Mouse (Mus musculus): ENCODE results near the gene Strn4. TPM values are rescaled to one million over a fixed set of nuclear protein-coding genes. Genes with fewer than 3 reads are reported as not detected.

The Strn4 gene
- total RNA-seq, 2 experiments from 2014 or later: 75.0 to 76.9 TPM

- no peak for ATAC-seq (replicated peaks; ENCODE audit: low FRiP score, poor library complexity, severe bottlenecking)
These were observed 56.8 kb downstream of the Strn4 start for GRCm38 (mm10) chr7:16872478-16872877.

- no peak for ATAC-seq (replicated peaks; ENCODE audit: low FRiP score, poor library complexity, severe bottlenecking)
These were observed 57.7 kb downstream of the Strn4 start for GRCm38 (mm10) chr7:16873392-16873791.

- peak; percentile 63 for ATAC-seq (replicated peaks; ENCODE audit: low FRiP score, poor library complexity, severe bottlenecking)
These were observed 58.5 kb downstream of the Strn4 start for GRCm38 (mm10) chr7:16874190-16874589.

GRCm38 (mm10) chr7:16874756-16875309 is 59.1 kb downstream of the Strn4 start:
- peak; percentile 95 for ATAC-seq (replicated peaks; ENCODE audit: low FRiP score, poor library complexity, severe bottlenecking)

GRCm38 (mm10) chr7:16875310-16875325 is 59.4 kb downstream of the Strn4 start, which contains the start of gene Dact3:
Gene Dact3 (plus strand): TSS chr7:16875317.
- no peak for ATAC-seq (replicated peaks; ENCODE audit: low FRiP score, poor library complexity, severe bottlenecking)

- no peak for ATAC-seq (replicated peaks; ENCODE audit: low FRiP score, poor library complexity, severe bottlenecking)
These were observed 59.6 kb downstream of the Strn4 start for GRCm38 (mm10) chr7:16875326-16875725.

GRCm38 (mm10) chr7:16876006-16876405 is 60.3 kb downstream of the Strn4 start:
- no peak for ATAC-seq (replicated peaks; ENCODE audit: low FRiP score, poor library complexity, severe bottlenecking)

- ATAC-seq (replicated peaks; ENCODE audit: low FRiP score, poor library complexity, severe bottlenecking): no peak
These were observed 60.9 kb downstream of the Strn4 start for GRCm38 (mm10) chr7:16876608-16877007.

GRCm38 (mm10) chr7:16877717-16878116 is 62.0 kb downstream of the Strn4 start:
- ATAC-seq (replicated peaks; ENCODE audit: low FRiP score, poor library complexity, severe bottlenecking): no peak

GRCm38 (mm10) chr7:16879796-16880547 is 64.3 kb downstream of the Strn4 start:
- ATAC-seq (replicated peaks; ENCODE audit: low FRiP score, poor library complexity, severe bottlenecking): no peak

GRCm38 (mm10) chr7:16880615-16881014 is 64.9 kb downstream of the Strn4 start:
- ATAC-seq (replicated peaks; ENCODE audit: low FRiP score, poor library complexity, severe bottlenecking): no peak

- no peak for ATAC-seq (replicated peaks; ENCODE audit: low FRiP score, poor library complexity, severe bottlenecking)
These were observed 67.5 kb downstream of the Strn4 start for GRCm38 (mm10) chr7:16883162-16883561.

- no peak for ATAC-seq (replicated peaks; ENCODE audit: low FRiP score, poor library complexity, severe bottlenecking)
These were observed 68.6 kb downstream of the Strn4 start for GRCm38 (mm10) chr7:16884334-16884733.

- no peak for ATAC-seq (replicated peaks; ENCODE audit: low FRiP score, poor library complexity, severe bottlenecking)
These were observed 69.6 kb downstream of the Strn4 start for GRCm38 (mm10) chr7:16885271-16885776.

- ATAC-seq (replicated peaks; ENCODE audit: low FRiP score, poor library complexity, severe bottlenecking): no peak
These were observed 70.2 kb downstream of the Strn4 start for GRCm38 (mm10) chr7:16885905-16886304.

Other genes starting within 250 kb of the Strn4 start
- 1.8 and 2.9 TPM in 2 replicates for gene Arhgap35, start 200.9 kb upstream of the Strn4 start, total RNA-seq (2015; ENCODE audit: low replicate concordance)
- 2.3 TPM in 2 replicates for gene Arhgap35, start 200.9 kb upstream of the Strn4 start, total RNA-seq (2017; ENCODE audit: low replicate concordance)
- gene Ceacam15, start 140.2 kb upstream of the Strn4 start, total RNA-seq (2015; ENCODE audit: low replicate concordance): not detected in 2 replicates
- gene Ceacam15, start 140.2 kb upstream of the Strn4 start, total RNA-seq (2017; ENCODE audit: low replicate concordance): not detected in 2 replicates
- gene Ceacam9, start 94.0 kb upstream of the Strn4 start, total RNA-seq (2015; ENCODE audit: low replicate concordance): not detected in 2 replicates
- gene Ceacam9, start 94.0 kb upstream of the Strn4 start, total RNA-seq (2017; ENCODE audit: low replicate concordance): not detected in 2 replicates
- 74.2 and 106 TPM in 2 replicates for gene Ap2s1, start 77.5 kb upstream of the Strn4 start, total RNA-seq (2015; ENCODE audit: low replicate concordance)
- 27.9 and 47.0 TPM in 2 replicates for gene Ap2s1, start 77.5 kb upstream of the Strn4 start, total RNA-seq (2017; ENCODE audit: low replicate concordance)
- gene Slc1a5, start 34.5 kb upstream of the Strn4 start, total RNA-seq (2015; ENCODE audit: low replicate concordance): 596 and 609 TPM in 2 replicates
- 412 and 455 TPM in 2 replicates for gene Slc1a5, start 34.5 kb upstream of the Strn4 start, total RNA-seq (2017; ENCODE audit: low replicate concordance)
- 6.5 and 7.5 TPM in 2 replicates for gene Fkrp, start 843 bp downstream of the Strn4 start, total RNA-seq (2015; ENCODE audit: low replicate concordance)
- gene Fkrp, start 843 bp downstream of the Strn4 start, total RNA-seq (2017; ENCODE audit: low replicate concordance): 4.9 and 19.6 TPM in 2 replicates
- gene Prkd2, start 27.0 kb downstream of the Strn4 start, total RNA-seq (2015; ENCODE audit: low replicate concordance): 8.3 and 18.4 TPM in 2 replicates
- 3.8 and 4.9 TPM in 2 replicates for gene Prkd2, start 27.0 kb downstream of the Strn4 start, total RNA-seq (2017; ENCODE audit: low replicate concordance)
- gene Dact3, start 59.4 kb downstream of the Strn4 start, total RNA-seq (2015; ENCODE audit: low replicate concordance): not detected in 2 replicates
- not detected in 2 replicates for gene Dact3, start 59.4 kb downstream of the Strn4 start, total RNA-seq (2017; ENCODE audit: low replicate concordance)
- gene Gng8, start 75.9 kb downstream of the Strn4 start, total RNA-seq (2015; ENCODE audit: low replicate concordance): not detected in 2 replicates
- gene Gng8, start 75.9 kb downstream of the Strn4 start, total RNA-seq (2017; ENCODE audit: low replicate concordance): not detected in 2 replicates
- 0.36 and 6.7 TPM in 2 replicates for gene Ptgir, start 90.6 kb downstream of the Strn4 start, total RNA-seq (2015; ENCODE audit: low replicate concordance)
- gene Ptgir, start 90.6 kb downstream of the Strn4 start, total RNA-seq (2017; ENCODE audit: low replicate concordance): 1.9 and 2.0 TPM in 2 replicates
- gene Calm3, start 108.2 kb downstream of the Strn4 start, total RNA-seq (2015; ENCODE audit: low replicate concordance): 131 and 141 TPM in 2 replicates
- gene Calm3, start 108.2 kb downstream of the Strn4 start, total RNA-seq (2017; ENCODE audit: low replicate concordance): 258 and 325 TPM in 2 replicates
- not detected in 2 replicates for gene Pnmal2, start 128.8 kb downstream of the Strn4 start, total RNA-seq (2015; ENCODE audit: low replicate concordance)
- not detected in 2 replicates for gene Pnmal2, start 128.8 kb downstream of the Strn4 start, total RNA-seq (2017; ENCODE audit: low replicate concordance)
- not detected in 2 replicates for gene Pnmal1, start 143.8 kb downstream of the Strn4 start, total RNA-seq (2015; ENCODE audit: low replicate concordance)
- not detected in 2 replicates for gene Pnmal1, start 143.8 kb downstream of the Strn4 start, total RNA-seq (2017; ENCODE audit: low replicate concordance)
- gene Gm42372, start 167.2 kb downstream of the Strn4 start, total RNA-seq (2015; ENCODE audit: low replicate concordance): 0.72 TPM in 1 of 2 replicates, not detected in the other
- 0.13 and 0.53 TPM in 2 replicates for gene Gm42372, start 167.2 kb downstream of the Strn4 start, total RNA-seq (2017; ENCODE audit: low replicate concordance)
- gene Ccdc8, start 176.8 kb downstream of the Strn4 start, total RNA-seq (2015; ENCODE audit: low replicate concordance): not detected in 2 replicates
- not detected in 2 replicates for gene Ccdc8, start 176.8 kb downstream of the Strn4 start, total RNA-seq (2017; ENCODE audit: low replicate concordance)
- 22.6 and 26.3 TPM in 2 replicates for gene Ppp5c, start 212.0 kb downstream of the Strn4 start, total RNA-seq (2015; ENCODE audit: low replicate concordance)
- 20.7 and 20.9 TPM in 2 replicates for gene Ppp5c, start 212.0 kb downstream of the Strn4 start, total RNA-seq (2017; ENCODE audit: low replicate concordance)
- 1.4 TPM in 1 of 2 replicates, not detected in the other for gene Hif3a, start 246.5 kb downstream of the Strn4 start, total RNA-seq (2015; ENCODE audit: low replicate concordance)
- 0.13 TPM in 1 of 2 replicates, not detected in the other for gene Hif3a, start 246.5 kb downstream of the Strn4 start, total RNA-seq (2017; ENCODE audit: low replicate concordance)